Mouse (Mus musculus) C2C12 (cell line): Measurements from ENCODE around the gene Mcrs1.

ENCODE experiments used
- CEBPB ChIP-seq: IDR thresholded peaks from one replicate; pipeline ENCODE4 v1.6.1; 2011; ENCODE audit warnings: low read depth, mild to moderate bottlenecking, control low read depth, moderate library complexity
- CTCF ChIP-seq: IDR thresholded peaks from one replicate; pipeline ENCODE4 v1.5.1; 2011; ENCODE audit not compliant: control insufficient read depth, insufficient read depth, insufficient read length
- USF1 ChIP-seq: IDR thresholded peaks from one replicate; pipeline ENCODE4 v1.6.1; 2011; ENCODE audit warnings: low read depth, mild to moderate bottlenecking, control low read depth, moderate library complexity

GRCm38 (mm10) chr15:99276095-99276494 lies 24.3 kb upstream of the Mcrs1 start:
- TF ChIP-seq USF1 = no peak
- TF ChIP-seq CTCF = no peak
- TF ChIP-seq CEBPB = no peak
